Mouse (Mus musculus) lung, postnatal 0 days (tissue): Measurements from ENCODE around the gene Paf1. TPM values are rescaled to one million over a fixed set of nuclear protein-coding genes. Genes with fewer than 3 reads are reported as not detected.

Experiments used
- ATAC-seq: fragments of 200-750 bp; cut with Nextera tagmentation; 2 replicates; pipeline ENCODE4 v1.8.0; 2017; ENCODE audit warnings: moderate library complexity
- DNase-seq: peaks from one replicate; pipeline ENCODE4 v3.0.0-alpha.2; 2016; ENCODE audit warnings: low spot score
- H3K27ac ChIP-seq: fragments of 300-500 bp; sonication (generic); 2 replicates; pipeline ENCODE4 v1.5.1; 2014; ENCODE audit warnings: antibody characterized with exemption, mild to moderate bottlenecking, low read length, mixed read lengths
- H3K27me3 ChIP-seq: fragments of 300-500 bp; sonication (generic); replicated peaks from 2 replicates; pipeline ENCODE4 v1.6.1; 2014; ENCODE audit warnings: low read length, mixed read lengths; ENCODE audit not compliant: insufficient read depth
- H3K36me3 ChIP-seq: fragments of 300-500 bp; sonication (generic); 2 replicates; pipeline ENCODE4 v1.6.1; 2014; ENCODE audit warnings: low read length, mixed read lengths; ENCODE audit not compliant: insufficient read depth
- H3K4me1 ChIP-seq: fragments of 300-500 bp; sonication (generic); 2 replicates; pipeline ENCODE4 v1.6.1; 2014; ENCODE audit warnings: antibody characterized with exemption, low read depth, low read length, mixed read lengths; ENCODE audit not compliant: insufficient read depth
- H3K4me2 ChIP-seq: fragments of 300-500 bp; sonication (generic); replicated peaks from 2 replicates; pipeline ENCODE4 v1.6.1; 2014; ENCODE audit warnings: low read depth, mild to moderate bottlenecking, low read length, moderate library complexity, mixed read lengths
- H3K4me3 ChIP-seq: fragments of 300-500 bp; sonication (generic); 2 replicates; pipeline ENCODE4 v1.5.1; 2014; ENCODE audit warnings: low read depth, low read length
- H3K9ac ChIP-seq: fragments of 300-500 bp; sonication (generic); replicated peaks from 2 replicates; pipeline ENCODE4 v1.6.1; 2014; ENCODE audit warnings: low read depth, mild to moderate bottlenecking
- H3K9me3 ChIP-seq: fragments of 300-500 bp; sonication (generic); 2 replicates; pipeline ENCODE4 v1.6.1; 2016; ENCODE audit warnings: low read length, mixed read lengths
- CTCF ChIP-seq: IDR thresholded peaks from 2 replicates; pipeline ENCODE4 v1.5.1; 2016; ENCODE audit warnings: antibody characterized with exemption, mild to moderate bottlenecking
- EP300 ChIP-seq: IDR thresholded peaks from 2 replicates; pipeline ENCODE4 v1.6.1; 2016; ENCODE audit warnings: antibody characterized with exemption, mild to moderate bottlenecking, control low read depth
- WGBS: fragments of 180-500 bp; shearing (Covaris S2); extraction: QIAGEN DNeasy Blood & Tissue Kit; methylation state at CpG from one replicate; pipeline ENCODE4 v1.1.7; 2014; 5-methylcytosine and 5-hydroxymethylcytosine counted together
- polyA plus RNA-seq: library from polyadenylated mRNA; unstranded; fragments of >200 nt; fragmentation: Nextera tagmentation; extraction: Ambion mirVana; gene quantifications from 2 replicates; pipeline ENCODE4 v1.2.1, GENCODE M21; 2015

Paf1 gene
- 49.1 and 55.0 TPM in 2 replicates for polyA plus RNA-seq

DNA sequence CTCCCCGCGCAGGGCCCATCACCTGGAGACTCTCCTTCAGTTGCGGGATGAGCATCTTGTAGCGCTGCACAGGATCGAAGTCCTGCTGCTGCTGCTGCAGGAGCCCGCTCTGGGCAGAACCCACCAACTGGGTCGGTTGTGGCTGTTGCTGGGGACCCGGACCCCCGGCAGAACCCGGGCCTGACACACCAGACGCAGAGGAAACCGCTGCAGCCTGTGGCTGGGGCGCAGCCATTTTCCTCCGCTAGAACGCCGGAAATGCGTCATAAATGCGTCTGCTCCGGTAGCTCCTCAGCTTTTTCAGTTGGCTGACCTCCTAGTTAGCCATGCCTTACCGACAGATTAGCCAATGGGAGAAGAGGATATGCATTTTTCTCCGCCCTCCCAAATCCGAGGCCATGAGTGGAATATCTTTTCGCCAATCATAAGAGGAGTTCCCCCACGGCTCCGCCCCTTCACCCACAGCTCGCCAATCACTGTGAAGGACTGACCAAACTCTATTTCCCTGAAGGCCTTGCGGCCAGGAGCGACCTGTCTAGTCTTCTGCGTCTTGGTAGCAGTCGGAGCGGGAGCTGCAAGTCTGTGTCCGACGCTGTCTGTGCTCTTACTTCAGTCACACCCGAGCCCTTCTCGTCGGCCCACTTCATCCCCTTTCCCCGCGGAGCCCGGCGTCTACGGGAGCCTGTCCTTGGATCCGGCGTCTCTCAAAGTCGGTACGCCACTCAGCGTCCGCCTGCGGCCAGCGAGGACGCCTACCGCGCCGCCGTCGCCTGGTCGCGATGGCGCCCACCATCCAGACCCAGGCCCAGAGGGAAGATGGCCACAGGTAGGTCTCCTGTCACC lies at the start of gene Paf1, which contains the start of gene Med29:
Gene Paf1, plus strand, starts transcription at position 523 of the 843 bp plus-strand sequence.
Gene Med29, minus strand, starts transcription at position 280 of the 843 bp plus-strand sequence.
- ATAC-seq (peak; percentile 98), DNase-seq (peak; percentile 100)
- peak within 1 kb of the TSS; percentile 68 for H3K27ac ChIP-seq
- peak within 1 kb of the TSS; percentile 90 for H3K4me2 ChIP-seq
- 1% methylated on average over 57 of the region's 58 CpGs for WGBS
- H3K27me3 ChIP-seq, result no peaks in the 10 kb centered on the region
- peaks cover 31% of the 10 kb centered on the region for H3K36me3 ChIP-seq
- peaks cover 5% of the 10 kb centered on the region; the same call in 1 of the 2 replicates for H3K4me1 ChIP-seq
- H3K9me3 ChIP-seq, result no peaks in the 10 kb centered on the region
- peak within 1 kb of the TSS; percentile 72 for H3K9ac ChIP-seq
- no peak for TF ChIP-seq EP300
- TF ChIP-seq CTCF, result 0 out of 2 replicates have a peak, but pooled peaks have one; percentile 3
- peak within 1 kb of the TSS; percentile 79 for H3K4me3 ChIP-seq

DNA sequence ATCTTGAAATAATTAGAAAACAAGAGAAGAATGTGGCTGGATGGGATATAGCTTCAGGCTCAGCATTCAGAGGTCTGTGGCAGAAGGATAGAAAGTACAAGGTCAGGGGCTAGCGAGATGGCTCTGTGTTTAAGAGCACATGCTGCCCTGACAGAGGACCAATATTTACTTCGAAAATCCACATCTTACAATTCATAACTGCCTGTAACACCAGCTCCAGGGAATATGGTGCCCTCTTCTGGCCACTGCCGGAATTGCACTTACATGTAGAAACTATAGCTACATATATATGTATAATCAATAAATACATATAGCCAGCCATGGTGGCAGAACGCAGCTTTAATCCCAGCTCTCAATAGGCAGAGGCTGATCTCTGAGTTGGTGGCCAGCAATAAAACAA lies 48.1 kb upstream of the Paf1 start:
- TF ChIP-seq CTCF (peak; percentile 91), EP300 (no peak)
- Histone ChIP-seq H3K9me3 (no peaks in the 10 kb centered on the region), H3K4me3 (no peak overlapping the region), H3K27ac (no peak overlapping the region), H3K9ac (no peak overlapping the region), H3K36me3 (no peaks in the 10 kb centered on the region), H3K4me1 (0 out of 2 replicates have a peak, but pooled peaks cover under 1% of the 10 kb centered on the region), H3K27me3 (no peaks in the 10 kb centered on the region), H3K4me2 (no peak overlapping the region)
- ATAC-seq (0 out of 2 replicates have a peak, but pooled peaks have one; percentile 16), DNase-seq (peak; percentile 67)
- WGBS, result under 1% methylated on average over 4 of the region's 4 CpGs

GRCm38 (mm10) chr7:28347746-28348145 lies 45.0 kb upstream of the Paf1 start:
- H3K9me3 ChIP-seq, result no peaks in the 10 kb centered on the region
- H3K36me3 ChIP-seq, result no peaks in the 10 kb centered on the region
- no peak overlapping the region for H3K27ac ChIP-seq
- no peak overlapping the region for H3K4me2 ChIP-seq
- 25% methylated on average over 3 of the region's 3 CpGs for WGBS
- peaks cover 12% of the 10 kb centered on the region; the same call in 1 of the 2 replicates for H3K4me1 ChIP-seq
- no peaks in the 10 kb centered on the region for H3K27me3 ChIP-seq
- H3K9ac ChIP-seq, result no peak overlapping the region
- DNase-seq (peak; percentile 82), ATAC-seq (no peak)
- no peak overlapping the region for H3K4me3 ChIP-seq
- TF ChIP-seq CTCF, result no peak
- TF ChIP-seq EP300, result no peak

DNA sequence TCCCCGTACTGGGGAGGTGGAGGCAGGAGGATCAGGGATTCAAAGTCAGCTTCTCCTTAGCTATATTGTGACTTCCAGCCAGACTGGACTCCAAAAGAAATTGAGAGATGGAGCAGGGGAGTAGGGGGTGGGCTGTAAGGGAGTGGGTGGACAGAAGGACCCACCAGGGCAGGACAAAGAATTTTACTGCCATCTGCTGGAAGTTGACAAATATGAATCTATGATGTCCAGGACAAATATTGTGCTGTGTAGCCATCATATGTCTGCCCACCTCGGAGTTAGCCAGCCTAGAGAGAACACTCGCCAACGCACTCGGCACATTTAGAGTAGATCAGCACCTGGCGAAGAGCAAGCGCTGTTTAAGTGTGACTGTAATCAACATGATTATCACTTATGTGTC lies 44.1 kb upstream of the Paf1 start:
- DNase-seq (no peak), ATAC-seq (no peak)
- Histone ChIP-seq H3K4me2 (no peak overlapping the region), H3K9ac (no peak overlapping the region), H3K4me3 (no peak overlapping the region), H3K36me3 (0 out of 2 replicates have a peak, but pooled peaks cover 5% of the 10 kb centered on the region), H3K27me3 (no peaks in the 10 kb centered on the region), H3K27ac (no peak overlapping the region), H3K4me1 (peaks cover 12% of the 10 kb centered on the region; the same call in 1 of the 2 replicates), H3K9me3 (no peaks in the 10 kb centered on the region)
- 78% methylated on average over 7 of the region's 7 CpGs for WGBS
- TF ChIP-seq CTCF (peak; percentile 38), EP300 (no peak)

DNA sequence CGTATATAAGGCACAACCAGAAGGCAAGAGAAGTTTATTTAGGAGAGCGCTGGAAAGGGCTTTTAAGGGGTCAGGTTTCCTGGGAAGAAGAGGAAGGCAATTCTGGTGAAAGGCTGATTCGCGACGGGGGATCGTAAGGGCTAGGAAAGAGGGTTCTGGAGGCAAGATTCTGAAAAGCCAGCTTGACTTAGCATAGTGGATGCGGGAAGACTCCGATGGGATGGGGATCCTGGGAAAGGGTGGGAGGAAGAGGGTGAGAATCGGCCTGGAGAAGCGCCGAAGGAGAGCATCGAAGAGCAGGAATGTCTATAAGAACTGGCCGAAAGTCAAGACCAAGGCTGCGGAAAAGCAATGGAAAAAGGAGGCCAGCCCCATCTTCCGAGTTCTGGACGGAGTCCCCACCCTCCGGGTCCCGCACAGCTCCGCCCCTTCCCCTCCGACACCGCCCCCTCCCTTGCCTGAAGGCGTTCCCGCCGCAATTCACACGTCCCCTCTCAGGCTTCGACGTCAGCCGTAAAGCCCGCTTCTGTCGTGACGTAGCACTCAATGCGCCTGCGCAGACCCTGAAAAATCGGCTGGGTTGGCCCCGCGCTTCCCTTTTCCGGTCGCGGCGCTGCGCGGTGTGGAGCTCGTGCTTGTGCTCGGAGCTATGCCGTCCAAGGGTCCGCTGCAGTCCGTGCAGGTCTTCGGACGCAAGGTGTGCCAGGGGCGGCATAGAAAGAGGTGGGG lies 42.4 kb upstream of the Paf1 start, which contains the start of gene Rps16:
Gene Rps16, plus strand, starts transcription at position 498 of the 729 bp plus-strand sequence.
- Histone ChIP-seq H3K36me3 (0 out of 2 replicates have a peak, but pooled peaks cover 6% of the 10 kb centered on the region), H3K4me2 (peak within 1 kb of the TSS; percentile 89), H3K9me3 (no peaks in the 10 kb centered on the region), H3K27ac (peak within 1 kb of the TSS; percentile 90), H3K27me3 (no peaks in the 10 kb centered on the region), H3K9ac (peak within 1 kb of the TSS; percentile 96), H3K4me3 (peak within 1 kb of the TSS; percentile 88), H3K4me1 (peaks cover 12% of the 10 kb centered on the region; the same call in 1 of the 2 replicates)
- 1% methylated on average over 44 of the region's 50 CpGs for WGBS
- DNase-seq (peak; percentile 99), ATAC-seq (peak; percentile 97)
- TF ChIP-seq CTCF, result no peak

- Histone ChIP-seq H3K9ac (peak overlapping the region; percentile 96), H3K27ac (no peak overlapping the region), H3K4me2 (peak overlapping the region; percentile 89), H3K4me3 (peak overlapping the region; percentile 88), H3K36me3 (0 out of 2 replicates have a peak, but pooled peaks cover 6% of the 10 kb centered on the region), H3K27me3 (no peaks in the 10 kb centered on the region), H3K4me1 (peaks cover 13% of the 10 kb centered on the region), H3K9me3 (no peaks in the 10 kb centered on the region)
- TF ChIP-seq EP300 (no peak), CTCF (peak; percentile 23)
- WGBS, result 18% methylated on average over 4 of the region's 4 CpGs
- DNase-seq, result no peak
- ATAC-seq, result no peak
Measured at GRCm38 (mm10) chr7:28351676-28352191, 41.0 kb upstream of the Paf1 start.
